In the genomic region with DNA sequence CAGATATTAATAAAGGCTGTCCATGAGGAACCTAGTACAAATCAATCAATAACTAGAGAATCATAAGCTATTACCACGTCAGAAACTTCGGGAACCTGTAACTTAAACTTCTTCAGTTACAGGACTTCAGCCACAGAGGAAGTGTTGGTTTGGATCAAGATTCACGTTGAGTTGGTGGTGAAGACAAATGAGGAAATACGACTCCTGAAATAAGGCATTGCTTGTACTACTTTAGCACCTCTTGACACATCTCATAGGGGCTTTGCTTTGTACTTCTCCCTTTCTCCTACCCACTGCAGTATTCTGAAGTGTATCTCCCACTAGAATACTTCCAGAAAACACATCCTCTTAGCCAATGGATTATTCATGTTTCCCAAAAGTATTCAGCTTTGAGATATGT, we compare ENCODE assay signal across 24 mouse cellular contexts. TPM values are rescaled to one million over a fixed set of nuclear protein-coding genes. Genes with fewer than 3 reads are reported as not detected.
DNase-seq lines count a peak whose midpoint lies in the region; ATAC-seq and TF ChIP-seq lines count a peak whose summit lies in the region.
"Not testable (repeated sequence)": the region's sequence is repeated elsewhere in the genome, so short reads cannot be mapped to it uniquely, and the experiment has no call there.
"Had no signal": no experiment of that assay in that cellular context is flagged by ENCODE, and none has a peak within 500 bp of the region (broad histone marks: within the 10 kb centered on the region; RNA-seq: fewer than 3 reads in every experiment).

No protein-coding gene starts in this region.

- TF ChIP-seq EP300 in MEL (IDR thresholded peaks at IDR 0.05; ENCODE audit: low read depth in 1 of 2, low read length in 2 of 2): not testable (repeated sequence)

- not testable (repeated sequence) for TF ChIP-seq RAD21 in MEL (IDR thresholded peaks at IDR 0.05; ENCODE audit: low read depth, low read length)

- peak; percentile 78 for ATAC-seq in common myeloid progenitor, adult 5-6 weeks (replicated peaks; ENCODE audit: low read depth, poor library complexity, severe bottlenecking)
- peak; percentile 77 for ATAC-seq in granulocyte monocyte progenitor cell, adult 5-6 weeks (replicated peaks; ENCODE audit: poor library complexity, severe bottlenecking)
- peak; percentile 76 to 80 for ATAC-seq in hematopoietic stem cell, adult 5-6 weeks (replicated peaks in 1 of 2; ENCODE audit: insufficient read depth in 1 of 2, low FRiP score in 2 of 2, low TSS enrichment in 1 of 2, low read depth in 1 of 2, poor library complexity in 2 of 2, severe bottlenecking in 2 of 2)
- ATAC-seq in megakaryocyte, adult 5-6 weeks (ENCODE audit: poor library complexity, severe bottlenecking): peak; percentile 74
- ATAC-seq in megakaryocyte progenitor cell, adult 5-6 weeks (replicated peaks; ENCODE audit: poor library complexity): peak; percentile 78
- peak; percentile 51 for ATAC-seq in monocyte, adult 5-6 weeks (replicated peaks; ENCODE audit: insufficient number of reproducible peaks, low FRiP score, low TSS enrichment, poor library complexity, severe bottlenecking)

- not testable (repeated sequence) for H3K4me3 ChIP-seq in MEL (ENCODE audit: control insufficient read depth in 1 of 2, insufficient read depth in 1 of 2, low read depth in 2 of 2, low read length in 2 of 2)

- H3K27ac ChIP-seq in MEL (ENCODE audit: control insufficient read depth, low read depth, low read length): not testable (repeated sequence)

- H3K79me2 ChIP-seq in MEL (ENCODE audit: control insufficient read depth, insufficient read depth, low read length, poor library complexity): not testable (repeated sequence)

- H3K36me3 ChIP-seq in MEL (ENCODE audit: control insufficient read depth in 1 of 2, insufficient read depth in 2 of 2, low read length in 2 of 2): not testable (repeated sequence)

- not testable (repeated sequence) for H3K4me1 ChIP-seq in MEL (ENCODE audit: control insufficient read depth in 1 of 2, insufficient read depth in 2 of 2, low read length in 2 of 2)

- not testable (repeated sequence) for H3K9me3 ChIP-seq in MEL (replicated peaks; ENCODE audit: insufficient read depth, low read length)

- not testable (repeated sequence) for H3K9ac ChIP-seq in MEL (ENCODE audit: control insufficient read depth, low read depth, low read length, poor library complexity, severe bottlenecking)

- not testable (repeated sequence) for TF ChIP-seq CTCF in MEL (IDR thresholded peaks at IDR 0.05 in 2 of 3, conservative IDR thresholded peaks at IDR 0.05 in 1 of 3; ENCODE audit: control insufficient read depth in 1 of 3, insufficient read depth in 1 of 3, low read depth in 2 of 3, low read length in 3 of 3, poor library complexity in 1 of 3, severe bottlenecking in 1 of 3)

- not testable (repeated sequence) for H3K27me3 ChIP-seq in MEL (ENCODE audit: control insufficient read depth in 1 of 2, insufficient read depth in 2 of 2, low read length in 2 of 2)

- DNase-seq in MEL (ENCODE audit: low read depth, low spot score): peak; percentile 6

- not testable (repeated sequence) for TF ChIP-seq POLR2A in MEL (IDR thresholded peaks at IDR 0.05; ENCODE audit: control insufficient read depth in 1 of 2, insufficient read depth in 1 of 2, low read depth in 1 of 2, low read length in 2 of 2, poor library complexity in 1 of 2)

RNA-seq across cellular contexts. Expression of a gene that starts 0.4 kb away (rescaled TPM):
- total RNA-seq in MEL (2012; rRNA removed): not detected in 2 replicates
- polyA plus RNA-seq in MEL (2012; ENCODE audit: insufficient read depth in 1 of 2, insufficient read length in 2 of 2, low read depth in 1 of 2, low replicate concordance in 2 of 2, missing spikeins in 1 of 2): not detected
- not detected in 2 replicates for total RNA-seq in common myeloid progenitor, adult 5-6 weeks (2017)
- not detected in 2 replicates for total RNA-seq in granulocyte monocyte progenitor cell, adult 5-6 weeks (2014; fragmentation: Nextera tagmentation)
- not detected in 2 replicates for total RNA-seq in granulocyte monocyte progenitor cell, adult 5-6 weeks (2017)
- total RNA-seq in hematopoietic stem cell, adult 5-6 weeks (2017): not detected in 2 replicates
- total RNA-seq in megakaryocyte, adult 5-6 weeks (2015): 0.30 and 0.71 TPM in 2 replicates
- total RNA-seq in megakaryocyte, adult 5-6 weeks (2017): 0.29 TPM in 1 of 2 replicates, not detected in the other
- not detected in 2 replicates for total RNA-seq in megakaryocyte progenitor cell, adult 5-6 weeks (2015)
- under 0.01 TPM in 1 of 2 replicates, not detected in the other for total RNA-seq in megakaryocyte progenitor cell, adult 5-6 weeks (2017)
- total RNA-seq in monocyte, adult 5-6 weeks (2017): 0.10 to 0.21 TPM (median 0.19 TPM) in 3 replicates
- total RNA-seq: adrenal gland, adult 18-20 months; adrenal gland, adult 2 months; adrenal gland, adult 8-10 months; adrenal gland, postnatal 10 days; adrenal gland, postnatal 14 days; adrenal gland, postnatal 25 days; adrenal gland, postnatal 36 days; adrenal gland, postnatal 4 days; ES-E14 had no signal
- polyA plus RNA-seq: activated CD4-positive, CD25-positive, alpha-beta regulatory T cell, adult 4 months; brain, embryonic 14.5 days; C2C12; CD4-positive, CD25-positive, alpha-beta regulatory T cell, adult 4 months; cerebellum, adult 2 months; G1E; Patski had no signal

RNA-seq across cellular contexts. Expression of a gene that starts 8.9 kb away (rescaled TPM):
- not detected in 2 replicates for total RNA-seq in MEL (2012; rRNA removed)
- polyA plus RNA-seq in MEL (2012; ENCODE audit: insufficient read depth in 1 of 2, insufficient read length in 2 of 2, low read depth in 1 of 2, low replicate concordance in 2 of 2, missing spikeins in 1 of 2): not detected
- total RNA-seq in common myeloid progenitor, adult 5-6 weeks (2017): 0.05 TPM in 1 of 2 replicates, not detected in the other
- total RNA-seq in granulocyte monocyte progenitor cell, adult 5-6 weeks (2014; fragmentation: Nextera tagmentation): 0.41 TPM in 1 of 2 replicates, not detected in the other
- not detected in 2 replicates for total RNA-seq in granulocyte monocyte progenitor cell, adult 5-6 weeks (2017)
- 0.13 TPM in 1 of 2 replicates, not detected in the other for total RNA-seq in hematopoietic stem cell, adult 5-6 weeks (2017)
- 0.51 and 0.73 TPM in 2 replicates for total RNA-seq in megakaryocyte, adult 5-6 weeks (2015)
- total RNA-seq in megakaryocyte, adult 5-6 weeks (2017): 0.22 and 0.49 TPM in 2 replicates
- 0.27 TPM in 1 of 2 replicates, not detected in the other for total RNA-seq in megakaryocyte progenitor cell, adult 5-6 weeks (2015)
- 0.12 and 0.17 TPM in 2 replicates for total RNA-seq in megakaryocyte progenitor cell, adult 5-6 weeks (2017)
- 0.49 TPM in 1 of 3 replicates, not detected in the others for total RNA-seq in monocyte, adult 5-6 weeks (2017)
- total RNA-seq: adrenal gland, adult 18-20 months; adrenal gland, adult 2 months; adrenal gland, adult 8-10 months; adrenal gland, postnatal 10 days; adrenal gland, postnatal 14 days; adrenal gland, postnatal 25 days; adrenal gland, postnatal 36 days; adrenal gland, postnatal 4 days; ES-E14 had no signal
- polyA plus RNA-seq: C2C12; CD4-positive, CD25-positive, alpha-beta regulatory T cell, adult 4 months; cerebellum, adult 2 months; G1E; Patski had no signal

RNA-seq across cellular contexts. Expression of a gene that starts 17.0 kb away (rescaled TPM):
- total RNA-seq in MEL (2012; rRNA removed): not detected in 2 replicates
- polyA plus RNA-seq in MEL (2012; ENCODE audit: insufficient read depth in 1 of 2, insufficient read length in 2 of 2, low read depth in 1 of 2, low replicate concordance in 2 of 2, missing spikeins in 1 of 2): not detected
- not detected in 2 replicates for total RNA-seq in common myeloid progenitor, adult 5-6 weeks (2017)
- total RNA-seq in granulocyte monocyte progenitor cell, adult 5-6 weeks (2014; fragmentation: Nextera tagmentation): not detected in 2 replicates
- total RNA-seq in granulocyte monocyte progenitor cell, adult 5-6 weeks (2017): not detected in 2 replicates
- not detected in 2 replicates for total RNA-seq in hematopoietic stem cell, adult 5-6 weeks (2017)
- total RNA-seq in megakaryocyte, adult 5-6 weeks (2015): not detected in 2 replicates
- total RNA-seq in megakaryocyte, adult 5-6 weeks (2017): not detected in 2 replicates
- not detected in 2 replicates for total RNA-seq in megakaryocyte progenitor cell, adult 5-6 weeks (2015)
- not detected in 2 replicates for total RNA-seq in megakaryocyte progenitor cell, adult 5-6 weeks (2017)
- total RNA-seq in monocyte, adult 5-6 weeks (2017): not detected in 3 replicates
- total RNA-seq: adrenal gland, adult 18-20 months; adrenal gland, adult 2 months; adrenal gland, adult 8-10 months; adrenal gland, postnatal 10 days; adrenal gland, postnatal 14 days; adrenal gland, postnatal 25 days; adrenal gland, postnatal 36 days; adrenal gland, postnatal 4 days; CH12.LX; ES-E14; G1E had no signal
- polyA plus RNA-seq: activated CD4-positive, CD25-positive, alpha-beta regulatory T cell, adult 4 months; adrenal gland, adult 2 months; brain, embryonic 14.5 days; C2C12; CD4-positive, CD25-positive, alpha-beta regulatory T cell, adult 4 months; cerebellum, adult 2 months; G1E; Patski had no signal

RNA-seq across cellular contexts. Expression of a gene that starts 17.7 kb away (rescaled TPM):
- total RNA-seq in MEL (2012; rRNA removed): not detected in 2 replicates
- polyA plus RNA-seq in MEL (2012; ENCODE audit: insufficient read depth in 1 of 2, insufficient read length in 2 of 2, low read depth in 1 of 2, low replicate concordance in 2 of 2, missing spikeins in 1 of 2): not detected
- 2.3 and 3.5 TPM in 2 replicates for total RNA-seq in common myeloid progenitor, adult 5-6 weeks (2017)
- total RNA-seq in granulocyte monocyte progenitor cell, adult 5-6 weeks (2014; fragmentation: Nextera tagmentation): not detected in 2 replicates
- 0.78 TPM in 1 of 2 replicates, not detected in the other for total RNA-seq in granulocyte monocyte progenitor cell, adult 5-6 weeks (2017)
- total RNA-seq in hematopoietic stem cell, adult 5-6 weeks (2017): 2.1 and 4.3 TPM in 2 replicates
- total RNA-seq in megakaryocyte, adult 5-6 weeks (2015): 33.5 and 35.2 TPM in 2 replicates
- total RNA-seq in megakaryocyte, adult 5-6 weeks (2017): 25.3 and 27.3 TPM in 2 replicates
- 5.5 and 7.7 TPM in 2 replicates for total RNA-seq in megakaryocyte progenitor cell, adult 5-6 weeks (2015)
- total RNA-seq in megakaryocyte progenitor cell, adult 5-6 weeks (2017): 1.8 and 6.5 TPM in 2 replicates
- 1.2 to 8.4 TPM (median 4.2 TPM) in 3 replicates for total RNA-seq in monocyte, adult 5-6 weeks (2017)
- total RNA-seq: ES-E14 had no signal
- polyA plus RNA-seq: activated CD4-positive, CD25-positive, alpha-beta regulatory T cell, adult 4 months; brain, embryonic 14.5 days; C2C12; cerebellum, adult 2 months; G1E had no signal

RNA-seq across cellular contexts. Expression of a gene that starts 34.8 kb away (rescaled TPM):
- not detected in 2 replicates for total RNA-seq in MEL (2012; rRNA removed)
- not detected for polyA plus RNA-seq in MEL (2012; ENCODE audit: insufficient read depth in 1 of 2, insufficient read length in 2 of 2, low read depth in 1 of 2, low replicate concordance in 2 of 2, missing spikeins in 1 of 2)
- not detected in 2 replicates for total RNA-seq in common myeloid progenitor, adult 5-6 weeks (2017)
- not detected in 2 replicates for total RNA-seq in granulocyte monocyte progenitor cell, adult 5-6 weeks (2014; fragmentation: Nextera tagmentation)
- total RNA-seq in granulocyte monocyte progenitor cell, adult 5-6 weeks (2017): not detected in 2 replicates
- not detected in 2 replicates for total RNA-seq in hematopoietic stem cell, adult 5-6 weeks (2017)
- not detected in 2 replicates for total RNA-seq in megakaryocyte, adult 5-6 weeks (2015)
- not detected in 2 replicates for total RNA-seq in megakaryocyte, adult 5-6 weeks (2017)
- total RNA-seq in megakaryocyte progenitor cell, adult 5-6 weeks (2015): not detected in 2 replicates
- not detected in 2 replicates for total RNA-seq in megakaryocyte progenitor cell, adult 5-6 weeks (2017)
- total RNA-seq in monocyte, adult 5-6 weeks (2017): not detected in 3 replicates
- total RNA-seq: adrenal gland, adult 18-20 months; adrenal gland, adult 2 months; adrenal gland, adult 8-10 months; adrenal gland, postnatal 10 days; adrenal gland, postnatal 14 days; adrenal gland, postnatal 25 days; adrenal gland, postnatal 36 days; adrenal gland, postnatal 4 days; CH12.LX; ES-E14; G1E had no signal
- polyA plus RNA-seq: activated CD4-positive, CD25-positive, alpha-beta regulatory T cell, adult 4 months; adrenal gland, adult 2 months; brain, embryonic 14.5 days; C2C12; CD4-positive, CD25-positive, alpha-beta regulatory T cell, adult 4 months; cerebellum, adult 2 months; G1E; Patski had no signal
